Mouse (Mus musculus) erythroblast, embryonic 14.5 days (primary cell): ENCODE measurements around the gene Nmur1.

Experiments used
- GATA1 ChIP-seq: IDR thresholded peaks from 2 replicates; pipeline ENCODE4 v1.6.1; 2012; ENCODE audit warnings: low read length, inconsistent platforms, mixed read lengths
- TAL1 ChIP-seq: IDR thresholded peaks from 3 replicates; pipeline ENCODE4 v1.6.1; 2012; ENCODE audit warnings: low read length, inconsistent platforms, mixed read lengths

GRCm38 (mm10) chr1:86399322-86399721, 26.7 kb downstream of the Nmur1 start:
- TF ChIP-seq GATA1 (no peak), TAL1 (no peak)
